Mouse (Mus musculus) CD4-positive, CD25-positive, alpha-beta regulatory T cell, adult 4 months (primary cell): ENCODE measurements around the gene Zbtb5. TPM values are rescaled to one million over a fixed set of nuclear protein-coding genes. Genes with fewer than 3 reads are reported as not detected.
A peak's percentile ranks its signal among the peaks of the same experiment; 100 is the strongest.
"Not testable (repeated sequence)": the region's sequence is repeated elsewhere in the genome, so short reads cannot be mapped to it uniquely, and the experiment has no call there.

Experiments used
- ATAC-seq: one replicate; pipeline ENCODE4 v1.8.0; 2017
- polyA plus RNA-seq, 2 experiments: library from polyadenylated mRNA; unstranded; fragments of 100-300 nt; shearing (Covaris generic); gene quantifications; one replicate each; pipeline ENCODE4 v1.2.1; 2017

The Zbtb5 gene
- polyA plus RNA-seq, 2 experiments from 2014 or later: 8.4 to 9.5 TPM

- no peak for ATAC-seq
These were observed 1.3 kb downstream of the Zbtb5 start for GRCm38 (mm10) chr4:45010806-45011415.

GRCm38 (mm10) chr4:45005452-45005851 lies 6.8 kb downstream of the Zbtb5 start:
- no peak for ATAC-seq

DNA sequence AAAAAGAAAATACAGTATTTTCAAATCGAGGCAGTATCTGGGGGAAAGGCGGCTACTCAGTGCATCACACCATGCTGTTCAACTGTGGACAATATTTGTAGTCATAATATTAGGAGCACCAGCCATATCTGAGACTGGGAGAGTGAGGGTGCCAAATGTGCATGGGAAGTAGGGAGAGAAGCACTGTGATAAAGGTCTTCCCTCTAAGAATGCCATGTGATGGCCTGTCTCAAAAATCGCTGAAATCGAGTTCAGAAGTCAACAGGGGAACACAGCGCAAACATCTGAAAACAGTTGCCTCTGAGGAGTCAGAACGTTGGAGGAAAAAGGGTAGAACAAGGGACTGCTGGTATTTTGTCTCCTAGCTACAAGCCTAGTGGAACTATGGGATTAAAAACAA lies 12.2 kb downstream of the Zbtb5 start:
- no peak for ATAC-seq

DNA sequence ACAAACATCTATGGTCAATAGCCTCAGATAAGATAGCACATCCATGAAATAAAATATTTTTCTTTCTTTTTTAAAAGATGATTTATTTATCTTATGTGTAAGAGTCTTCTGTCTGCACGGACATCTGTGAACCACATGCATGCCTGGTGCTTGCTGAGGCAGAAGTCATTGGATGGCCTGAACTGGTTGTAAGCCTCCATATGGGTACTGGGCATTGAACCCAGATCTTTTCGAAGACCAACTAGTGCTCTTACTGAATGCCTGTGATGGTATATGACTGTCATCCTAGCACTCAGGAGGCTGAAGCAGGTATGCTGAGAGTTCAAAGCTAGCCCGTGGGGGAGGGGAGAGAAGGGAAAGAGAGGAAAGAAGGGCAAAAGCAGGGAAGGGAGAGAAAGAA lies 14.1 kb downstream of the Zbtb5 start:
- no peak for ATAC-seq

- no peak for ATAC-seq
These were observed 17.4 kb downstream of the Zbtb5 start for GRCm38 (mm10) chr4:44994776-44995175.

GRCm38 (mm10) chr4:44993847-44994246 lies 18.4 kb downstream of the Zbtb5 start:
- no peak for ATAC-seq

GRCm38 (mm10) chr4:44993179-44993578 lies 19.0 kb downstream of the Zbtb5 start:
- ATAC-seq: not testable (repeated sequence)

DNA sequence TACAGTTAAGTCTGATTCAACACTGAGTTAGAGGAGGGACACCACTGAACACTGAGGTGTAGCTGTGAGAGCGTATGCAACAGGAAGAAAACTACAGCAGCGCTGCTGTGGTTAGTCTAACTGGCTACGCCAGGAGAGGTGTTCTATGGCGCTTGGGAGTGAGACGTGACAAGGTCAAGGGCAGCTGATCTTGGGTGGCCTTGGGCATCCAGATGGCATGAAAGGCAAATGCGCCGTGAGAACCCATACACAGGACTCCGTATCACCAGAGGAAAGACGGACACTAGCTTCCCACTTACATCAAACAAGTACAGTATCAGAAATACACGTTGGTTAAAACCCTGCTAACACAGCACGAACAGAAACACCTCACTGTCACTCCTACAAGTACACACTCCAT lies 19.9 kb downstream of the Zbtb5 start:
- not testable (repeated sequence) for ATAC-seq

- no peak for ATAC-seq
These were observed 21.7 kb downstream of the Zbtb5 start for GRCm38 (mm10) chr4:44990560-44990959.

GRCm38 (mm10) chr4:44983131-44983740 lies 29.0 kb downstream of the Zbtb5 start:
- no peak for ATAC-seq

GRCm38 (mm10) chr4:44982440-44983130 lies 29.6 kb downstream of the Zbtb5 start:
- no peak for ATAC-seq

DNA sequence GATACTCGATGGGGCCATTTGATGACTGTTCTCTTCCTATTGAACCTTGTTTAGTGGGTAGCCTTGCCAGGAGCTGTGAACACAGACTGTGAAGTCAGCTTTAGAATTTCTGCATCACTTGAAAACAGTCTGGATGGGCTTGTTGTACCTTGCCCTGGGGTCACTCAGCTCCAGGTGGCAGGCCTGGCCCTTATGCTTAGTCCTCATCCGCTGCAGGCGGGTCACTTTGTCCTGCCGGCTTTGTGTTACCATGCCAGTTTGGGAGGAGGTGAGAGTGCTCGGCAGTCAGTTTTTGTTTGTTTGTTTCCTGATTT lies 30.3 kb downstream of the Zbtb5 start:
- ATAC-seq: no peak

GRCm38 (mm10) chr4:44981280-44981973 lies 30.8 kb downstream of the Zbtb5 start, which contains the start of gene Grhpr:
Gene Grhpr, plus strand, starts transcription at chr4:44981395.
- peak; percentile 89 for ATAC-seq

DNA sequence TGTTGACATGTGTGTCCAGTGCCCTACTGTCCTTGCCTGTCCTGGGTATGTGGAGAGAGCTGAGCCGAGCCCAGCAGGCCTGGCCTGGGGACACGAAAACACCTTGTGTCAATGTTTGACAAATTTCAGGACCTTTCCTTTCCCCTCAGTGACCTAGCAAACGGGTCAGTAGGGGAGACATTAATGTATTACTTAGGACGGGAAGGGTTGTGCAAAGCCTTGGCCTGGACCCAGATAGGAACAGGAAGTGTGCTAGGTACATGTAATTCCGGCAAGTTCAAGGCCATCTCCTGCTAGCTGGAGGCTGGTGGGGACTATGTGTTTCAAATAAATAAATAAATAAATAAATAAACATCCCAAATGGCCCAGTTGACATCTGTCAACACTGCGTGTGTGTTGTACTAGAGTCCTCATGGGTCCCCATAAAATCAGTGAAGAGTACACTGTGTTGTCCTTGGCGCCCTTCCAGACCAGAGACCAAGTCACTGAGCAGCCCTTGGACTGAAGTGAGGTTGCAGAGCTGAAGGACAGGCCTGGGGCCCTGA lies 32.3 kb downstream of the Zbtb5 start:
- ATAC-seq: no peak

- no peak for ATAC-seq
These were observed 34.0 kb downstream of the Zbtb5 start for GRCm38 (mm10) chr4:44978175-44978574.

- no peak for ATAC-seq
These were observed 35.1 kb downstream of the Zbtb5 start for GRCm38 (mm10) chr4:44976921-44977710.

DNA sequence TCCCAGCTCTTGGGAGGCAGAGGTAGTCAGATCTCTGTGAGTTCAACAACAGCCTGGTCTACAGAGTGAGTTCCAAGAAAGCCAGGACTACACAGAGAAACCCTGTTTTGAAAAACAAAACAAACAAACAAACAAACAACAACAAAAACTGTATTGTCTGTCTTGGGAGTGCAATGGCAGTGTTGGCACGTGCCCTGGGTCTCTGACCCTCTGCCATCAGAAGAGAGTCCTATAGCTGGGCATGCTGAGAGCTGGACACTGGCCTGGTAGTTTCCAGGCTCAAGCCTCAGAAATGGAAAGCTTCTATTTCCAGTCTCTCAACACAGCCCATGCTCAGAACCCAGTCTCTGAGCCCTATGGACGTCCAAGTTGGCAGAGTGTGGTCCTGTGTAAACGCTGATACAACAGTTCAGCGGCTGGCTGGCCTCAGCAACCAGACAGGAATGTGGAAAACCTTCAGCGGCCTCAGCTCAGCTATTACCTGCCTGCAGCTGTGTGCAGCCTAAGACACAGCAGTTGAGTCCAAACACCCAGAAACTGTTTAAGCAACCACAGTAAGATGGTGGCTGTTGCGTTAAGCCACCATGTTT lies 36.1 kb downstream of the Zbtb5 start:
- ATAC-seq: no peak

- ATAC-seq: no peak
These were observed 37.9 kb downstream of the Zbtb5 start for GRCm38 (mm10) chr4:44974331-44974730.

GRCm38 (mm10) chr4:44973871-44974270 lies 38.3 kb downstream of the Zbtb5 start:
- no peak for ATAC-seq

- ATAC-seq: peak; percentile 98
These were observed 38.8 kb downstream of the Zbtb5 start for GRCm38 (mm10) chr4:44973450-44973849.

- ATAC-seq: peak; percentile 42
These were observed 41.6 kb downstream of the Zbtb5 start for GRCm38 (mm10) chr4:44970612-44971110.

- ATAC-seq: no peak
These were observed 42.2 kb downstream of the Zbtb5 start for GRCm38 (mm10) chr4:44970056-44970455.
